Mouse (Mus musculus) myocyte (in vitro differentiated cells): ENCODE measurements around the gene Vopp1. TPM values are rescaled to one million over a fixed set of nuclear protein-coding genes. Genes with fewer than 3 reads are reported as not detected.

Experiments
- H3K27me3 ChIP-seq: one replicate; pipeline ENCODE4 v1.6.1; 2011; ENCODE audit not compliant: control insufficient read depth, insufficient read depth, insufficient read length
- H3K36me3 ChIP-seq: one replicate; pipeline ENCODE4 v1.6.1; 2011; ENCODE audit not compliant: control insufficient read depth, insufficient read depth
- H3K4me2 ChIP-seq: one replicate; pipeline ENCODE4 v1.6.1; 2011; ENCODE audit warnings: low read depth, control low read depth
- H3K4me3 ChIP-seq: one replicate; pipeline ENCODE4 v1.5.1; 2011; ENCODE audit warnings: mild to moderate bottlenecking, control low read depth, moderate library complexity
- H3K79me2 ChIP-seq: one replicate; pipeline ENCODE4 v1.6.1; 2011; ENCODE audit not compliant: control insufficient read depth, insufficient read depth
- H3ac ChIP-seq: one replicate; pipeline ENCODE4 v1.6.1; 2011; ENCODE audit not compliant: control insufficient read depth, insufficient read length
- CEBPB ChIP-seq: IDR thresholded peaks from 2 replicates; pipeline ENCODE4 v1.6.1; 2011; ENCODE audit warnings: mild to moderate bottlenecking, moderate library complexity; ENCODE audit not compliant: poor library complexity, insufficient read depth, severe bottlenecking
- E2F4 ChIP-seq: IDR thresholded peaks from one replicate; pipeline ENCODE4 v1.6.1; 2011; ENCODE audit warnings: mild to moderate bottlenecking, control low read depth, moderate library complexity; ENCODE audit not compliant: insufficient read depth
- MAX ChIP-seq: IDR thresholded peaks from one replicate; pipeline ENCODE4 v1.6.1; 2011; ENCODE audit warnings: low read depth, mild to moderate bottlenecking, control low read depth
- MYOD1 ChIP-seq, 3 experiments: IDR thresholded peaks; one replicate each; pipeline ENCODE4 v1.6.1; 2011; ENCODE audit warnings: control low read depth in 2 of 3, low read depth in 2 of 3, mild to moderate bottlenecking in 2 of 3, moderate library complexity in 1 of 3; ENCODE audit not compliant: insufficient read length in 2 of 3, control insufficient read depth in 1 of 3
- MYOG ChIP-seq, 3 experiments: IDR thresholded peaks; one replicate each; pipeline ENCODE4 v1.6.1; 2011; ENCODE audit warnings: control low read depth in 2 of 3, low read depth in 2 of 3, mild to moderate bottlenecking in 2 of 3; ENCODE audit not compliant: insufficient read length in 2 of 3, control insufficient read depth in 1 of 3, insufficient read depth in 1 of 3
- POLR2A ChIP-seq: IDR thresholded peaks from one replicate; pipeline ENCODE4 v1.6.1; 2011; ENCODE audit warnings: low read depth, mild to moderate bottlenecking, control low read depth, moderate library complexity; ENCODE audit not compliant: insufficient read length
- POLR2AphosphoS2 ChIP-seq: IDR thresholded peaks from one replicate; pipeline ENCODE4 v1.6.1; 2011; ENCODE audit warnings: low read depth, control low read depth; ENCODE audit not compliant: insufficient read length
- REST ChIP-seq: IDR thresholded peaks from one replicate; pipeline ENCODE4 v1.6.1; 2011; ENCODE audit warnings: mild to moderate bottlenecking, control low read depth, moderate library complexity; ENCODE audit not compliant: insufficient read depth, insufficient read length
- SRF ChIP-seq: IDR thresholded peaks from one replicate; pipeline ENCODE4 v1.6.1; 2011; ENCODE audit warnings: low read depth; ENCODE audit not compliant: control insufficient read depth, insufficient read length
- TCF12 ChIP-seq: IDR thresholded peaks from one replicate; pipeline ENCODE4 v1.6.1; 2011; ENCODE audit warnings: mild to moderate bottlenecking, control low read depth; ENCODE audit not compliant: poor library complexity, insufficient read depth, severe bottlenecking
- TCF3 ChIP-seq: IDR thresholded peaks from one replicate; pipeline ENCODE4 v1.6.1; 2011; ENCODE audit warnings: low read depth, control low read depth; ENCODE audit not compliant: insufficient read length
- USF1 ChIP-seq: IDR thresholded peaks from one replicate; pipeline ENCODE4 v1.6.1; 2011; ENCODE audit warnings: low read depth, mild to moderate bottlenecking, control low read depth, moderate library complexity
- polyA plus RNA-seq: library from polyadenylated mRNA; unstranded; fragments of >200 nt; fragmentation: generic; extraction: Trizol; gene quantifications from one replicate; pipeline ENCODE4 v1.2.1, GENCODE M21; 2012; ENCODE audit warnings: missing spikeins

The Vopp1 gene
- polyA plus RNA-seq, 1 experiment = 13.7 TPM

DNA sequence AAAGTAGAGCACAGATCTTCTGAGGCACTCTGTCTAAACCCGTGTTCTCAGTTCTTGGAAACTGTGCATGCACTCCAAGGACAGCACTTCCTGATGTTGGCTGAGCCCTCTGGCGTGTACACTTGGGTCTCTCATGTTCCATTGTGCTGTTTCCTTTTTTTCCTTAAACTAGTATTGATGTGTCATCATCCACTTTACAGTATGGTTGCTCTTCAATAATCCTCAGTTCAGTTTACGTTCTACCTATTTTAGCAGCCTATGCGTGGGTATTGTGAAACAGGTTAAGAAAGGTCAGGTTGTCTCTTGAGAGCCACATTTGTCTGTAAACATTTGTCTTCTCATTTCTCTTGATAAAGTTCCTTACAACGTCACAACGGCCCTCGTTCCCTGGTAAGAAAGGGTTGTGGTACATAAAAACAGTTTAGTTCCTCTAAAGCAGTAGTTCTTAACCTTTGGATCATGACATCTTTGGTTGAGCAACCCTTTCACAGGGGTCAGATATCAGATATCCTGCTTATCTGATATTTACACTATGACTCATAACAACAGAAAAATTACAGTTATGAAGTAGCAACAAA lies 55.9 kb downstream of the Vopp1 start:
- peaks cover under 1% of the 10 kb centered on the region for H3K36me3 ChIP-seq
- no peak overlapping the region for H3K4me2 ChIP-seq
- H3K4me3 ChIP-seq = no peak overlapping the region
- TF ChIP-seq SRF (no peak), USF1 (no peak), TCF12 (no peak), POLR2A (no peak), CEBPB (no peak), MYOD1 (IDR thresholded peaks at IDR 0.05; ENCODE audit: control insufficient read depth in 1 of 3, insufficient read length in 2 of 3, low read depth in 2 of 3) (no peak), REST (no peak), E2F4 (no peak)
- no peaks in the 10 kb centered on the region for H3K79me2 ChIP-seq
- no peaks in the 10 kb centered on the region for H3K27me3 ChIP-seq
- H3ac ChIP-seq = no peak overlapping the region

DNA sequence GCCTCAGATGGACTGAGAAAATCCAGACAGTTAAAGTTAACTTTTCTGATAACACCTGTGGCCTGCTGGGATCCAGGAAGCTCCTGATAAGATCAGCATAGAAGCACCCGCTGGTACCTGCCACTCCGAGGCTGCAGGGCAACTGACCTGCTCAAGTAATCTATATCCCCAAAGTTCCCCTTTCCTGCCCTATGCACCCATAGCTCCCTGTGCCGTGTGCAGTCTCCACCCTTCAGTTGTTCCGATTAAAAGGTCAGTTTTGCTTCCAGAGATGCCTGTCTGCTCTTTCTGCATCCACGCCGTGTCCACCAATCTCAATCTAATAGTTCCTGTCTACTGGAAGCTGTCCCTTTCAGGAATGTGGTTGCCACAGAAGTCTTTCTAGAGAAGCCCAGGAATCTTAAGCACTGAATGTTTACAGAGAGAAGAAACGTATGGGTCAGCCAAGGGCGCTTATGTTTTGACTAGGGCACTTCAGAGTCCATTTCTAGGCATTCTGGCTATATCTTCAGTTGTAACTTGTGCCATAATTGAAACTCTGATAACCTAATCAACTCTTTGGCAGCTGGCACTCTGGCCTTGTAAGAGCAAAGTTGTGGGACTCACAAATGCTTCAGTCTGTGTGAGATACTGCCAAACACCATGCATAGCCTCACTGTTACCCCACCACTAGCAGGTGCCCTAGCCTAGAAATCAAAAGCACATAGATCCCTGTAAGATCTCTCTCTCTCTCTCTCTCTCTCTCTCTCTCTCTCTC lies 57.7 kb downstream of the Vopp1 start:
- Histone ChIP-seq H3K4me2 (no peak overlapping the region), H3K79me2 (no peaks in the 10 kb centered on the region), H3ac (no peak overlapping the region), H3K36me3 (no peaks in the 10 kb centered on the region), H3K4me3 (no peak overlapping the region), H3K27me3 (no peaks in the 10 kb centered on the region)
- TF ChIP-seq SRF = no peak
- TF ChIP-seq USF1 = no peak
- no peak for TF ChIP-seq POLR2AphosphoS2
- TF ChIP-seq CEBPB = no peak
- TF ChIP-seq E2F4 = no peak
- TF ChIP-seq REST = no peak
- TF ChIP-seq MYOG (IDR thresholded peaks at IDR 0.05; ENCODE audit: control insufficient read depth in 1 of 3, insufficient read depth in 1 of 3, insufficient read length in 2 of 3, low read depth in 2 of 3) = no peak
- no peak for TF ChIP-seq MYOD1 (IDR thresholded peaks at IDR 0.05; ENCODE audit: control insufficient read depth in 1 of 3, insufficient read length in 2 of 3, low read depth in 2 of 3)
- no peak for TF ChIP-seq MAX
- TF ChIP-seq POLR2A = no peak
- no peak for TF ChIP-seq TCF3
- TF ChIP-seq TCF12 = no peak

DNA sequence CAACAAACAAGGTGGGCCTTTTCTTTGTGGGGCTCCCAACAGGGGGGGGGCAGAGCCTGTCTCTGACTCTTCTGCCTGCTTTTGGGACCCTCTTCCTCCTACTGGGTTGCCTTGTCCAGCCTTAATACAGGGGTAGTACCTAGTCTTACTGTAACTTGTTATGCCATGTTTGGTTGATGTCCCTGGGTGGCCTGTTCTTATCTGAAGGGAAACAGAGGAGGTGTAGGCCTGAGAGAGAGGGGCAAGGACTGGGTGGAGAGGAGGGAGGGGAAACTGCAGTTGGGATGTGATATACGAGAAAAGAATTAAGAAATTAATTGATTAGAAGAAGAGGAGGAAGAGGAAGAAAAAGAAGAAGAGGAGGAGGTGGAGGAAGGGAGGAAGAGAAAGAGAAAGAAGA lies 58.7 kb downstream of the Vopp1 start:
- Histone ChIP-seq H3K4me2 (no peak overlapping the region), H3K79me2 (no peaks in the 10 kb centered on the region), H3K27me3 (no peaks in the 10 kb centered on the region), H3ac (no peak overlapping the region), H3K4me3 (no peak overlapping the region), H3K36me3 (no peaks in the 10 kb centered on the region)
- no peak for TF ChIP-seq POLR2AphosphoS2
- no peak for TF ChIP-seq POLR2A
- no peak for TF ChIP-seq REST
- TF ChIP-seq E2F4 = no peak
- TF ChIP-seq USF1 = no peak
- TF ChIP-seq TCF12 = no peak
- no peak for TF ChIP-seq TCF3
- no peak for TF ChIP-seq MAX
- no peak for TF ChIP-seq CEBPB
- no peak for TF ChIP-seq SRF
- no peak for TF ChIP-seq MYOG (IDR thresholded peaks at IDR 0.05; ENCODE audit: control insufficient read depth in 1 of 3, insufficient read depth in 1 of 3, insufficient read length in 2 of 3, low read depth in 2 of 3)
- TF ChIP-seq MYOD1 (IDR thresholded peaks at IDR 0.05; ENCODE audit: control insufficient read depth in 1 of 3, insufficient read length in 2 of 3, low read depth in 2 of 3) = no peak

- Histone ChIP-seq H3K27me3 (no peaks in the 10 kb centered on the region), H3K79me2 (no peaks in the 10 kb centered on the region), H3K4me3 (no peak overlapping the region), H3ac (no peak overlapping the region), H3K4me2 (no peak overlapping the region), H3K36me3 (no peaks in the 10 kb centered on the region)
- TF ChIP-seq TCF12 (no peak), TCF3 (no peak), E2F4 (no peak), SRF (no peak), POLR2A (no peak), MAX (no peak), REST (no peak), CEBPB (no peak), MYOD1 (IDR thresholded peaks at IDR 0.05; ENCODE audit: control insufficient read depth in 1 of 3, insufficient read length in 2 of 3, low read depth in 2 of 3) (no peak)
Measured at GRCm38 (mm10) chr6:57765095-57765878, 59.7 kb downstream of the Vopp1 start.
